Mouse (Mus musculus) spleen, adult 2 months (tissue): ENCODE data around the gene Zfp568. TPM values are rescaled to one million over a fixed set of nuclear protein-coding genes. Genes with fewer than 3 reads are reported as not detected.

Experiments used
- DNase-seq, 2 experiments: peaks; one replicate each; pipeline versions ENCODE4 v3.0.0 to v3.0.0-alpha.2; 2012 to 2021; ENCODE audit warnings: low spot score in 2 of 2, low read depth in 1 of 2
- H3K27ac ChIP-seq: fragments of 200-500 bp; 2 replicates; pipeline ENCODE4 v1.5.1; 2012; ENCODE audit warnings: low read length, inconsistent platforms; ENCODE audit not compliant: insufficient read depth
- H3K27me3 ChIP-seq: fragments of 200-500 bp; 2 replicates; pipeline ENCODE4 v1.6.1; 2012; ENCODE audit warnings: mild to moderate bottlenecking, moderate library complexity, low read length, inconsistent platforms; ENCODE audit not compliant: control insufficient read depth, insufficient read depth
- H3K36me3 ChIP-seq: fragments of 200-500 bp; 2 replicates; pipeline ENCODE4 v1.6.1; 2012; ENCODE audit warnings: mild to moderate bottlenecking, low read length, inconsistent platforms; ENCODE audit not compliant: control insufficient read depth, insufficient read depth
- H3K4me1 ChIP-seq: fragments of 200-500 bp; 2 replicates; pipeline ENCODE4 v1.6.1; 2011; ENCODE audit warnings: inconsistent platforms; ENCODE audit not compliant: control insufficient read depth, insufficient read depth, insufficient read length
- H3K4me3 ChIP-seq: fragments of 200-500 bp; 2 replicates; pipeline ENCODE4 v1.5.1; 2011; ENCODE audit warnings: mild to moderate bottlenecking, inconsistent platforms; ENCODE audit not compliant: insufficient read depth, insufficient read length; ENCODE audit errors: extremely low read depth
- CTCF ChIP-seq: fragments of 200-500 bp; IDR thresholded peaks from 2 replicates; pipeline ENCODE4 v1.5.1; 2011; ENCODE audit warnings: mild to moderate bottlenecking, inconsistent platforms; ENCODE audit not compliant: insufficient read depth, insufficient read length, insufficient replicate concordance; ENCODE audit errors: extremely low read depth
- POLR2A ChIP-seq: fragments of 200-500 bp; IDR thresholded peaks from 2 replicates; pipeline ENCODE4 v1.6.1; 2011; ENCODE audit warnings: low read depth, low read length, inconsistent platforms
- WGBS: fragments of 180-500 bp; shearing (Covaris S2); methylation state at CpG from one replicate; pipeline ENCODE4 v1.1.7; 2018; 5-methylcytosine and 5-hydroxymethylcytosine counted together
- polyA plus RNA-seq: library from polyadenylated mRNA; depleted of rRNA; stranded (reverse); fragments of >200 nt; gene quantifications from 2 replicates; pipeline ENCODE4 v1.2.3, GENCODE M21; 2012

Gene Zfp568
- polyA plus RNA-seq, 1 experiment, result 3.0 TPM

GRCm38 (mm10) chr7:29980761-29981160 is 3.0 kb upstream of the Zfp568 start:
- DNase-seq, result no peak
- Histone ChIP-seq H3K4me3 (no peak overlapping the region), H3K27me3 (no peaks in the 10 kb centered on the region), H3K36me3 (no peaks in the 10 kb centered on the region), H3K27ac (no peak overlapping the region), H3K4me1 (no peaks in the 10 kb centered on the region; the same call in 1 of the 2 replicates)
- TF ChIP-seq CTCF (no peak), POLR2A (no peak)
- WGBS, result 89% methylated on average over 1 of the region's 1 CpGs

DNA sequence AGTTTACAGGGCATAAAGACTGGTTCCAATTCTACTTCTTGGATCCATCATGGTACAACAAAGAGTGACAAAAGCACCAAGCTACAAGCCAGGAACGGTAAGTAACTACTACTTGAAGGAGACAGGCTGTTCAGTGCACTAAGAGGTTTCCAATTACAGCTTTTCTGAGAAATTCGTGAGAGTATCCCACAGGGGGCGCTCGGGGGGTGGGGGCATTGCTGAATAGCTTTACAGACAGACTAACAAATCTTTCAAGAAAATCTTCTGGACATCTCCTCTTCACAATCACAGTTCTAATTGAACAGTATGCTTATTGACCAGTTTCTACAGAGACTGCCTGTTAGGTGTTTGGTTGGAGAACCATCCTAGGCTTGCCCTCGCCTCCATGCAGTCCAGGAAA is 2.3 kb upstream of the Zfp568 start:
- TF ChIP-seq POLR2A, result no peak
- no peak for TF ChIP-seq CTCF
- no peak overlapping the region for H3K27ac ChIP-seq
- WGBS, result 60% methylated on average over 5 of the region's 5 CpGs

GRCm38 (mm10) chr7:29981860-29982259 is 1.9 kb upstream of the Zfp568 start:
- TF ChIP-seq CTCF, result no peak
- no peak for TF ChIP-seq POLR2A
- no peak overlapping the region for H3K27ac ChIP-seq
- no peak for DNase-seq
- H3K4me1 ChIP-seq, result no peaks in the 10 kb centered on the region; the same call in 1 of the 2 replicates
- no peaks in the 10 kb centered on the region for H3K36me3 ChIP-seq
- H3K27me3 ChIP-seq, result no peaks in the 10 kb centered on the region
- H3K4me3 ChIP-seq, result no peak overlapping the region
- WGBS, result 95% methylated on average over 3 of the region's 3 CpGs

More for the DNA sequence above, 2.3 kb upstream of the Zfp568 start:
- H3K4me3 ChIP-seq, result no peak overlapping the region
- H3K36me3 ChIP-seq, result no peaks in the 10 kb centered on the region
- H3K27me3 ChIP-seq, result no peaks in the 10 kb centered on the region
- no peak for DNase-seq
- no peaks in the 10 kb centered on the region; the same call in 1 of the 2 replicates for H3K4me1 ChIP-seq

GRCm38 (mm10) chr7:29982341-29982740 is 1.4 kb upstream of the Zfp568 start:
- 94% methylated on average over 4 of the region's 4 CpGs for WGBS
- DNase-seq, result no peak

DNA sequence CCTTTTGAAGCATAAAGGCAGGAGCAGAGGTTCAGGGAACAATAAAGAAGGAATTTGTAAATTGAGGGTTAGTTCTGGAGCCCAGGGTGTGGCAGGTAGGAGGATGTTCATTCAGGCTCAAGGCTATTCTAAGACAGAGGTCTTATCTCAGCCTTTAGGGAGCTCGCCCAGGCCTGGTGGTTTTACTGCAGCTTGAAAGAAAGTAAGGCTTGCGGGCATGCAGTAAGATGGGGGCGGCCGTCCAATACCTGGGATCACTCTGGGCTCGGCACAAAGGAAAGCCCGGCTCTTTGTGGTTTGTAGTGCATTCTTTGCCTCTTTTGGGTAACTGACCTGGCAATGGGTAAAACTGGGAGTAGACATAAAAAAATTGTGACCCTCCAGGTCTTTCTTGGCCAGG is 824 bp upstream of the Zfp568 start:
- no peaks in the 10 kb centered on the region for H3K27me3 ChIP-seq
- no peaks in the 10 kb centered on the region; the same call in 1 of the 2 replicates for H3K36me3 ChIP-seq
- H3K4me1 ChIP-seq, result no peaks in the 10 kb centered on the region; the same call in 1 of the 2 replicates
- DNase-seq, result peak in 1 of 2 experiments; percentile 5
- H3K27ac ChIP-seq, result peak overlapping the region; percentile 83; the same call in 1 of the 2 replicates
- TF ChIP-seq POLR2A (no peak), CTCF (no peak)
- peak overlapping the region; percentile 67; the same call in 1 of the 2 replicates for H3K4me3 ChIP-seq
- WGBS, result 65% methylated on average over 6 of the region's 6 CpGs

More at GRCm38 (mm10) chr7:29982341-29982740, 1.4 kb upstream of the Zfp568 start:
- Histone ChIP-seq H3K4me1 (no peaks in the 10 kb centered on the region; the same call in 1 of the 2 replicates), H3K27ac (no peak overlapping the region), H3K36me3 (no peaks in the 10 kb centered on the region; the same call in 1 of the 2 replicates), H3K27me3 (no peaks in the 10 kb centered on the region), H3K4me3 (no peak overlapping the region)
- no peak for TF ChIP-seq POLR2A
- TF ChIP-seq CTCF, result no peak

- H3K27ac ChIP-seq, result peak overlapping the region; percentile 83
Measured at GRCm38 (mm10) chr7:29983340-29983689, 440 bp upstream of the Zfp568 start.

GRCm38 (mm10) chr7:29986101-29986500 is 2.3 kb downstream of the Zfp568 start:
- H3K27me3 ChIP-seq, result no peaks in the 10 kb centered on the region
- no peak overlapping the region for H3K4me3 ChIP-seq
- no peak overlapping the region for H3K27ac ChIP-seq
- no peak for TF ChIP-seq CTCF
- TF ChIP-seq POLR2A, result no peak
- DNase-seq, result no peak
- H3K4me1 ChIP-seq, result no peaks in the 10 kb centered on the region; the same call in none of the 2 replicates
- peaks cover 6% of the 10 kb centered on the region for H3K36me3 ChIP-seq
- 96% methylated on average over 8 of the region's 8 CpGs for WGBS

More at GRCm38 (mm10) chr7:29983340-29983689, 440 bp upstream of the Zfp568 start:
- Histone ChIP-seq H3K27me3 (no peaks in the 10 kb centered on the region), H3K4me1 (no peaks in the 10 kb centered on the region; the same call in 1 of the 2 replicates), H3K4me3 (peak overlapping the region; percentile 67), H3K36me3 (peaks cover 1% of the 10 kb centered on the region; the same call in 1 of the 2 replicates)
- WGBS, result 3% methylated on average over 8 of the region's 8 CpGs
- TF ChIP-seq POLR2A (no peak), CTCF (no peak)
- DNase-seq, result no peak
